8 mouse cellular contexts compared by ENCODE assay signal in the genomic region with DNA sequence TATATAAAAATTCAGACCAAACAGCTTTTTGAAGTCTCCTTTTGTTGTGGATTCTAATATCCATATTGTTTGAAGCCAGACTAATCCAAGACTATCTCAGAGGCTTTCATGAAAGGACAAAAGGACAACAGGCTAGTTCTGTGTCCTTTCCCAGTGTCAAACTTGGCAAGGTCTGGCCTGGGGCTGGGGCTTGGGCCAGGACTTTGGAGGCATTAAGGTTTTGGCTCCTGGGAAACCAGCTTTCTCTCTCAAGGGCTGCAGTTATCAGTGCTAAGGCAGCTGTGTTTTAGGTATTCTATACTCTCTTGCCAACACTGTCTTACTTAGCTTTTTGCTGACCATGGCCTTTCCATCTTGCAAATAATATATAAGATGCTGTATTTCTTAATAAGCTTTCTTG.
DNase-seq lines count a peak whose midpoint lies in the region; ATAC-seq and TF ChIP-seq lines count a peak whose summit lies in the region.
"Had no signal": no experiment of that assay in that cellular context is flagged by ENCODE, and none has a peak within 500 bp of the region (broad histone marks: within the 10 kb centered on the region; RNA-seq: fewer than 3 reads in every experiment).

No protein-coding gene starts in this region.

- H3K4me3 ChIP-seq in gastrocnemius, adult 2 months, result no peak overlapping the region
- H3K4me3 ChIP-seq: embryonic facial prominence, embryonic 12.5 days had no signal

- peak; percentile 19 to 24 for DNase-seq in layer of hippocampus, adult 8-10 months (ENCODE audit: low spot score in 2 of 2)
- no peak for DNase-seq in layer of hippocampus, adult 9-10 months (ENCODE audit: low spot score)
- peak; percentile 52 for DNase-seq in cerebellum, adult 8-10 months
- DNase-seq in gastrocnemius, adult 2 months, result peak; percentile 61
- peak; percentile 12 for DNase-seq in lung, postnatal 14 days
- no peak for DNase-seq in frontal cortex, postnatal 25 days (ENCODE audit: low spot score in 2 of 2)

- ATAC-seq in inflammation-experienced regulatory T-cells, adult 6 months, result no peak

- intact Hi-C loops in gastrocnemius, adult 2 months (cut with DNase I), result no loop called here

- peak overlapping the region; percentile 20; the same call in 1 of the 2 replicates for H3K27ac ChIP-seq in gastrocnemius, adult 2 months
- H3K27ac ChIP-seq: embryonic facial prominence, embryonic 12.5 days had no signal

- TF ChIP-seq CTCF in gastrocnemius, adult 2 months (IDR thresholded peaks at IDR 0.05), result no peak

Comparison
In these comparisons a context has a peak if more than half of its experiments do, and no peak if none do; other contexts are left out.
1. DNase-seq: peak in layer of hippocampus, adult 8-10 months (2 of 2), cerebellum, adult 8-10 months (single experiment), gastrocnemius, adult 2 months (single experiment) and lung, postnatal 14 days (single experiment); none in layer of hippocampus, adult 9-10 months (single experiment) and frontal cortex, postnatal 25 days (0 of 2).